ENCODE assay signal across 8 mouse cellular contexts in the genomic region with DNA sequence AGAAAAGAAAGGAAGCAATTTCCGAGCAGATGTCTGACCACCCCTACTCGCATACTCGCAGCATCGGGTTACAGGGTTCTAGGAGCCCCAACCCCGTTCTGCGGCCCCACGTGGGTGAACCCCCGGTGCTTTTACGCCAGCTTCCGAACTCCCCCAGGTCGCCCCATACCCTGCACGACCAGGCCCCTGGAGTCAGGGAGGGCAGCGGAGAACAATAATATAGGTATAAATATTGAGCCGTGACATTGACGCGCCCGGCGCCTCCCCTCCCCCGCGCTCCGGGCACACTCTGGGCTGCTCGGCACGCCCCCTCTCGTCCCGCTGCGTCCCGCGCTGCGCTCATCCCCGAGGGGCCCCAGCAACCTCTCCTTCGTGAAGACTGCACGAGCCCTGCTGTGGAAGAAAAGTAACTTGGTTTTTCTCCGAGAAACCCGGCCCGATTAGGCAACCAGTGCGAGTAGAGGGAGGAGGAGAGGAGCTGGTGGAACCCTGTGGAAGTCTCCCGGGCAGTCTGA. TPM values are rescaled to one million over a fixed set of nuclear protein-coding genes. Genes with fewer than 3 reads are reported as not detected.
DNase-seq lines count a peak whose midpoint lies in the region; ATAC-seq and TF ChIP-seq lines count a peak whose summit lies in the region.

No protein-coding gene starts in this region.

- under 1% methylated on average over 37 of the region's 37 CpGs for WGBS in forebrain, postnatal 0 days

- no peak for TF ChIP-seq RAD21 in MEL (IDR thresholded peaks at IDR 0.05; ENCODE audit: low read depth, low read length)

- H3K27ac ChIP-seq in MEL (ENCODE audit: control insufficient read depth, low read depth, low read length) = peak overlapping the region; percentile 95
- H3K27ac ChIP-seq in forebrain, postnatal 0 days (ENCODE audit: low read depth, low read length) = peak overlapping the region; percentile 57; the same call in 1 of the 2 replicates

- H3K4me3 ChIP-seq in MEL (ENCODE audit: control insufficient read depth in 1 of 2, insufficient read depth in 1 of 2, low read depth in 2 of 2, low read length in 2 of 2) = peak overlapping the region; percentile 74 to 98
- peak overlapping the region; percentile 53 for H3K4me3 ChIP-seq in forebrain, postnatal 0 days (ENCODE audit: low read depth, low read length)

- H3K4me1 ChIP-seq in MEL (ENCODE audit: control insufficient read depth in 1 of 2, insufficient read depth in 2 of 2, low read length in 2 of 2) = peaks cover 4% of the 10 kb centered on the region in 2 experiments; a peak in 3 of 4 replicates
- no peaks in the 10 kb centered on the region for H3K4me1 ChIP-seq in forebrain, postnatal 0 days (ENCODE audit: insufficient read depth)

- DNase-seq in MEL (ENCODE audit: low read depth, low spot score) = peak; percentile 73
- peak; percentile 53 for DNase-seq in c-Kit-positive CD71-positive TER-119-positive erythroid progenitor cells, embryonic 14.5 days (ENCODE audit: low spot score)
- peak; percentile 66 for DNase-seq in forebrain, postnatal 0 days
- DNase-seq in layer of hippocampus, postnatal 10 days (ENCODE audit: low spot score in 2 of 2) = peak; percentile 47 to 67
- DNase-seq in lung, postnatal 14 days = peak; percentile 69
- DNase-seq in ovary, postnatal 36 days (ENCODE audit: low spot score) = peak; percentile 78
- peak; percentile 79 for DNase-seq in thymus, postnatal 4 days

- peak overlapping the region; percentile 98 for H3K9ac ChIP-seq in MEL (ENCODE audit: control insufficient read depth, low read depth, low read length, poor library complexity, severe bottlenecking)
- H3K9ac ChIP-seq in forebrain, postnatal 0 days = peak overlapping the region; percentile 51

- TF ChIP-seq CTCF in MEL (IDR thresholded peaks at IDR 0.05 in 2 of 3, conservative IDR thresholded peaks at IDR 0.05 in 1 of 3; ENCODE audit: control insufficient read depth in 1 of 3, insufficient read depth in 1 of 3, low read depth in 2 of 3, low read length in 3 of 3, poor library complexity in 1 of 3, severe bottlenecking in 1 of 3) = peak in 1 of 3 experiments; percentile 20; a peak in 1 of 6 replicates
- 0 out of 2 replicates have a peak, but pooled peaks have one; percentile 20 for TF ChIP-seq CTCF in forebrain, postnatal 0 days (IDR thresholded peaks at IDR 0.05; ENCODE audit: low read depth)

- 0 out of 4 replicates have a peak, but pooled peaks of 1 of the 2 experiments have one; percentile 20 for TF ChIP-seq EP300 in MEL (IDR thresholded peaks at IDR 0.05; ENCODE audit: low read depth in 1 of 2, low read length in 2 of 2)

- H3K36me3 ChIP-seq in MEL (ENCODE audit: control insufficient read depth in 1 of 2, insufficient read depth in 2 of 2, low read length in 2 of 2) = peaks cover 18 to 30% of the 10 kb centered on the region in 2 experiments
- H3K36me3 ChIP-seq in forebrain, postnatal 0 days (ENCODE audit: insufficient read depth) = no peaks in the 10 kb centered on the region

- 0 out of 4 replicates have a peak, but pooled peaks of 1 of the 2 experiments have one; percentile 7 for TF ChIP-seq POLR2A in MEL (IDR thresholded peaks at IDR 0.05; ENCODE audit: control insufficient read depth in 1 of 2, insufficient read depth in 1 of 2, low read depth in 1 of 2, low read length in 2 of 2, poor library complexity in 1 of 2)

- H3K9me3 ChIP-seq in MEL (replicated peaks; ENCODE audit: insufficient read depth, low read length) = no peaks in the 10 kb centered on the region
- H3K9me3 ChIP-seq in forebrain, postnatal 0 days (ENCODE audit: low read length) = no peaks in the 10 kb centered on the region

- ATAC-seq in forebrain, postnatal 0 days = peak; percentile 45
- peak; percentile 4 to 40; a peak in 2 of 4 replicates for ATAC-seq in hematopoietic stem cell, adult 5-6 weeks (replicated peaks in 1 of 2; ENCODE audit: insufficient read depth in 1 of 2, low FRiP score in 2 of 2, low TSS enrichment in 1 of 2, low read depth in 1 of 2, poor library complexity in 2 of 2, severe bottlenecking in 2 of 2)

- no peaks in the 10 kb centered on the region for H3K27me3 ChIP-seq in MEL (ENCODE audit: control insufficient read depth in 1 of 2, insufficient read depth in 2 of 2, low read length in 2 of 2)
- no peaks in the 10 kb centered on the region for H3K27me3 ChIP-seq in forebrain, postnatal 0 days (ENCODE audit: insufficient read depth, low read length)

- H3K79me2 ChIP-seq in MEL (ENCODE audit: control insufficient read depth, insufficient read depth, low read length, poor library complexity) = peaks cover 77% of the 10 kb centered on the region

- H3K4me2 ChIP-seq in forebrain, postnatal 0 days (ENCODE audit: low read depth) = peak overlapping the region; percentile 98

TF ChIP-seq in MEL, 35 proteins besides CTCF, POLR2A, EP300 and RAD21:
- no peak for TF ChIP-seq USF1 (IDR thresholded peaks at IDR 0.05; ENCODE audit: low read depth, low read length)
- no peak; the same call in 1 of the 2 replicates for TF ChIP-seq CHD1 (IDR thresholded peaks at IDR 0.05; ENCODE audit: low read depth, low read length)
- 0 out of 2 replicates have a peak, but pooled peaks have one; percentile 19 for TF ChIP-seq TCF12 (IDR thresholded peaks at IDR 0.05; ENCODE audit: low read depth, low read length)
- TF ChIP-seq MXI1 (IDR thresholded peaks at IDR 0.05; ENCODE audit: low read depth, low read length) = peak; percentile 74; the same call in 1 of the 2 replicates
- TF ChIP-seq BHLHE40 (IDR thresholded peaks at IDR 0.05; ENCODE audit: borderline replicate concordance, low read depth, low read length) = 0 out of 2 replicates have a peak, but pooled peaks have one; percentile 13
- peak; percentile 25; the same call in 1 of the 2 replicates for TF ChIP-seq SIN3A (IDR thresholded peaks at IDR 0.05; ENCODE audit: low read length)
- TF ChIP-seq NELFE (IDR thresholded peaks at IDR 0.05; ENCODE audit: low read depth, low read length) = peak; percentile 20

RNA-seq across cellular contexts. Expression of gene Cdk6, which starts 2.3 kb away (rescaled TPM):
- total RNA-seq in MEL (2012; rRNA removed) = 195 and 197 TPM in 2 replicates
- polyA plus RNA-seq in MEL (2012; ENCODE audit: insufficient read depth in 1 of 2, insufficient read length in 2 of 2, low read depth in 1 of 2, low replicate concordance in 2 of 2, missing spikeins in 1 of 2) = 100 to 1,000 TPM in 1 of 2 experiments, 10 to 100 TPM in 1; 79.0 to 318 TPM
- total RNA-seq in forebrain, postnatal 0 days (2014; rRNA removed) = 14.3 and 19.8 TPM in 2 replicates
- polyA plus RNA-seq in forebrain, postnatal 0 days (2015; fragmentation: Nextera tagmentation; extraction: Ambion mirVana) = 4.4 and 9.4 TPM in 2 replicates
- total RNA-seq in hematopoietic stem cell, adult 5-6 weeks (2017) = 171 and 186 TPM in 2 replicates
- total RNA-seq in layer of hippocampus, postnatal 10 days (2021) = 10 to 100 TPM; 10.7 to 15.3 TPM

Comparison
In these comparisons a context has a peak if more than half of its experiments do, and no peak if none do; other contexts are left out.
1. Peak in every context shown above with its lines: DNase-seq, ATAC-seq, H3K4me3 ChIP-seq and H3K27ac ChIP-seq.